Mouse (Mus musculus) large intestine, adult 2 months (tissue): ENCODE measurements around the gene Gmeb2. TPM values are rescaled to one million over a fixed set of nuclear protein-coding genes. Genes with fewer than 3 reads are reported as not detected.

Experiments used
- DNase-seq: peaks from one replicate; pipeline ENCODE4 v3.0.0-alpha.2; 2012; ENCODE audit warnings: low read depth, low spot score
- WGBS: fragments of 180-500 bp; shearing (Covaris S2); methylation state at CpG from one replicate; pipeline ENCODE4 v1.1.7; 2018; 5-methylcytosine and 5-hydroxymethylcytosine counted together
- polyA plus RNA-seq: library from polyadenylated mRNA; depleted of rRNA; stranded (reverse); fragments of >200 nt; gene quantifications from 2 replicates; pipeline ENCODE4 v1.2.3, GENCODE M21; 2012; rRNA removed

Gene Gmeb2
- polyA plus RNA-seq, result 17.5 and 24.8 TPM in 2 replicates

DNA sequence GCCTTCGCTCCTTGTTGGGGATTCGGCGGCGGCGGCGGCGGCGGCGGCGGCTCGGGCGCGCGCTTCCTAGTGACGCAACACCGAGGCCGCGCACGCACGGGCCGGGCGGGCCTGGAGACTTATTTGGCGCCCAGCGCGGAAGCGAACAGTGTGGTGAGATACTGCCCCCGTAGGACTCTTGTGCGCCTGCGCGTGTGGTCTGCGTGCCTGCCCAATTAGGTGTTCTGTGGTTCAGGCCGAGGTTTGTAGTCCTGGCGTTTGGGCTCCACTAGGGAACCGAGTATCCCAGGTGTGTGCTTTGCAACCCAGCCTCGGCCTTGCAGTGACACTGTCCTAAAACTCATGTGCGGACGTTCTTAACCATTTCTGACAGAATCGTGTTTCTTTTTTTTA is at the start of gene Gmeb2:
TSS of gene Gmeb2 (minus strand) at position 78 of the 393 bp plus-strand sequence.
- DNase-seq, result peak; percentile 92

DNA sequence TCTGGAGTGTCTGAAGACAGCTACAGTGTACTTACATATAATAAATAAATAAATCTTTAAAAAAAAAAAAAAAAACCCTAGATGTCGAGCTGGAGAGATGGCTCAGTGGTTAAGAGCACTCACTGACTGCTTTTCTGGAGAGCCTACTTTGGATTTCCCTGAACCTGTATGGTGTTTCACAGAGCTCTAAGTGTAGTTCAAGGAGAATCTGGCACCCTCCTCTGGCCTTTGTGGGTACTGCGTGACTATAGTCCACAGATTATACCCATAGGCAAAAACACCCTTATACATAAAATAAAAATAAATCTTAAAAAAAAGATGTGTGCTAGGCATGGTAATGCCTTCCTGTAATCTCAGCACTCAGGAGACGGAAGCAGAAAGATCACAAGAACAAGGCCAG is 46.2 kb upstream of the Gmeb2 start:
- 56% methylated on average over 3 of the region's 3 CpGs for WGBS
- DNase-seq, result peak; percentile 32

More for the DNA sequence above, at the start of gene Gmeb2:
- 9% methylated on average over 38 of the region's 38 CpGs for WGBS

DNA sequence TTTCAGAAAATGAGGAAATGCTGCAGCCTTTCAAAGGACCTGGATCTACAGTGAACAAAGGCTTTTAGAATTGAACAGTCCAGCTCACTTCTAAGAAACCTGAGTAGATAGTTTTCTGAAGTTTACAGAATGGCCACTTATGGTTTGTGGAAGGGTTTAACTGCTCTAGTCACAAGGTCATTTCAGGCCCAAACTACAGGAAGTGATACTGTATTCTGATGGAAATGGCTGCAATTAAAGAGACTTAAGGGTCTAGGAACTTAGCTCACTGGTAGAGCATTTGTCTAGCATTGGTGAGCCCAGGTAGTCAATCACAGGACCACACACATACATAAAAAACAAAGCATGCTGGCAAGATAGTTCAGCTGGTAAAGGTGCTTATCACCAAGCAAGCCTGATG is 44.7 kb upstream of the Gmeb2 start:
- no peak for DNase-seq

DNA sequence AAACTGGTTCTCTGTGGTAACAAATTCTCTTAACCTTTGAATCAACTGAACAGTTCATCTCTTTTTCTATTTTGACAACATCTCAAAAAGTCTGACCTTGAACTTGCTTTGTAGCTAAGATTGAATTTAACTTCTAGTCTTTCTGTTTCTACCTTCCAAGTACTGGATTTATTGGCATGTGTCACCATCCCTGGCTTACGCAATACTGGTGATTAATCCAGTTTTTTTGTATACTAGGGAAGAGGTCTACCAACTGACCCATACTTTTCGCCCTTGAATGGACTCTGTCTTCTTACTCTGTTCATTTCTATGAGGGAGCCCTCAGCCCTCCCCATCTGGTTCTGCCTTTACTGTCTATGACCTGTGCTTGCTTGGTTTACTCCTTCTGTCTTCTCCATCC is 38.3 kb upstream of the Gmeb2 start:
- DNase-seq, result no peak
- WGBS, result 95% methylated on average over 2 of the region's 2 CpGs

DNA sequence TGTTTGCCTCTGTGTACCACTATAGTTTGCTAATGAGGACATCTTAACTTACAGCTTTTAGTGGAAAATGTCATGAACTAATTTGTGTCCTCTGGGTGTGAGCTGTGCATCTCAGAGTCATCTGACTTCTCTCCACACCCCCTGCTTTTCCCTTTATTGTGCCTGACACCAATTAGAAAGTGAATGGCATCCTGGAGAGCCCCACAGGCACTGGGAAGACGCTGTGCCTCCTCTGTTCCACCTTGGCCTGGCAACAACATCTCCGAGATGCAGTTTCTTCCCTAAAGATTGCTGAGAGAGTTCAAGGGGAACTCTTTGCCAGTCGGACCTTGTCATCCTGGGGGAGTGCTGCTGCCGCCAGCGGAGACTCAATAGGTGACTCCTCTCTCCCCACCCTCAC is 34.3 kb upstream of the Gmeb2 start:
- no peak for DNase-seq
- WGBS, result 86% methylated on average over 5 of the region's 5 CpGs

DNA sequence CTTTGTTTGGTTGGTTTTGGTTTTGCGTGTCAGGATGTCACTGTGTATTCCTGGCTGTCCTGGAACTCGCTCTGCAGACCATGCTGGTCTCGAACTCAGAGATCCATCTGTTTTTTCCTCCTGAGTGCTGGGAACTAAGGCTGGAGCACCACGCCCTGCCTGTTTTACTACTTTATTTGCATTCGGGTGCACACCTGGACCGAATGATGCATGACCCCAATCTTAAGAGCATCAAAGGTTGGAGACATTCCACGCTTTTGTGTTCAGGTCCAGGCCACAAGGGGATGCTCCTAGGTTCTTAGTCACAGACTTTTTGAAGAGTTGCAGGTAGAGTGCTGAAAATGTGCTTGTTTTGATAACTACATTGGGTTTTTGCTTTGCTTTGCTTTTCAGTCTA is 32.3 kb upstream of the Gmeb2 start:
- DNase-seq, result no peak
- WGBS, result 7% methylated on average over 7 of the region's 7 CpGs

DNA sequence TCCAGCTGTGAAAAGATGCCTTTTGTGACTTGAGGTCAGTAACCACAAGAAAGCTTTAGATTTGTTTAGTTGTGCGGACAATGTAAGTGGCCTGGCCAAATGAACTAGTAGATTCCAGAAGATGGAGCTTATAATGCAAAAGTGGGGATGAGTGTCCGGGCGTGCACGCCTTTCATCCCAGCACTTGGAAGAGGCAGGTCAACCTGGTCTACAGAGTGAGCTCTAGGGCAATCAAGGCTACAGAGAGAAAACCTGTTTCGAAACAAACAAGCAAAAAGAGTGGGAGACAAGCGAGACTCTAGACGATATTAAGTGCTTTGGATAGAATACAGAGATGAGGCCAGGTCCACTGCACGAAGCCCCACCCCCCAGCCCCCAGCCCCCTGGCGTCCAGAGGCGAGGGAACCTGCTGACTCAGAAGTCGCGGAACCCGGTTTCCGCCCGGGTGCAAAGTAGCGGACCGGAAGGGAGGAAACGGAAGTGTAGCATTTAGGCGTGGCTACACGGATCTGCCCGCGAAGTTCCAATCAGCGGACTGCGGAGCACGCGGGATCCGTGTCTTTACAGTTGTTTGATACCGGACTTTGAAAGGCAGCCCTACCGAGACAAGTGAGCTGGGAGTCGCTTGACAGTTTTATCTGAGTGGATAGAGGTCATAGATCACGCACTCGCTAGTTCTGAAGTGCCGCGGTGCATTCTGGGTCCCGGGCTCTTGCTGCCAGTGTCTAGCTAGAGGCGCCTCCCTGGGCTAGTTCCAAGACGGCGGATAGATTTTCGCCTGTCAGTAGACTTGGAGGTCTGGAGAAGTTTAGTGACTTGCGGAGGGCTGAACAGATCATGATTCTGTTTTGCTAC is 31.6 kb upstream of the Gmeb2 start, which contains the start of gene Rtel1:
TSS of gene Rtel1 (plus strand) at position 492 of the 855 bp plus-strand sequence.
- peak; percentile 53 for DNase-seq
- WGBS, result 3% methylated on average over 40 of the region's 40 CpGs

DNA sequence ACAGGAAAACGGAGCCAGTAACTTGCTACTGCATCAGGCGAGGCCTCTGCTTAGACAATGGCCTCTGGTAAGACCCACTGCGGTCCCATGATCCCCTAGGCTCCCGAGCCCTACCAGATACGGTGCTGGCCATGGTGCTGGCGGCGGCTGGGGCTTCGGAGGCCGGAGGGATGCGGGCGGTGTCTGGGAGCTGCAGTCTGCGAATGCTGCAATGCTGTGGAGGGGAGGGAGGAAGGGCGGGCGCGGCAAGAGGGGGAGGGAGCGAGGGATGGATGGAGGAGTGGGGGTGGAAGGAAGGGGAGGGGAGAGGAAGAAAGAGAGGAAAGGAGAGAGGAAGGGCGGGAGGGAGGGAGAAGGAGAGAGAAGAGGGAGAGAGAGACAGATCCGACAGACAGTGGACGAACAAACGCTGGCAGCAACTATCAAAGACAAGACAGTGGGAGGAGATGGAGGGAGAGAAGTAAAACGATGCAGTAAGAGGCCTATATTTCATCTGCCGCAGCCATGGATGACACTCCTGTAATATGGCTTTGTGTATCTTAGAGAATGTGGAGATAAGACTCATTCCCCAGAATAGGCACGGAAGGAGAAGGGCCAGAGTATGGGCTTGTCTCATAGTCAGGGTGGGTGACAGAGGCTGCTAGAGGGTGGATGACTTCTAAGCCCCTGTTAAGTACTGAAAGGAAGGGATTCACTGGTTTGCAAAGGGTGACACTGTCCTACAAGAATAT is 26.4 kb upstream of the Gmeb2 start, which contains the start of gene Stmn3:
TSS of gene Stmn3 (minus strand) at position 421 of the 731 bp plus-strand sequence.
- 9% methylated on average over 23 of the region's 23 CpGs for WGBS
- no peak for DNase-seq

DNA sequence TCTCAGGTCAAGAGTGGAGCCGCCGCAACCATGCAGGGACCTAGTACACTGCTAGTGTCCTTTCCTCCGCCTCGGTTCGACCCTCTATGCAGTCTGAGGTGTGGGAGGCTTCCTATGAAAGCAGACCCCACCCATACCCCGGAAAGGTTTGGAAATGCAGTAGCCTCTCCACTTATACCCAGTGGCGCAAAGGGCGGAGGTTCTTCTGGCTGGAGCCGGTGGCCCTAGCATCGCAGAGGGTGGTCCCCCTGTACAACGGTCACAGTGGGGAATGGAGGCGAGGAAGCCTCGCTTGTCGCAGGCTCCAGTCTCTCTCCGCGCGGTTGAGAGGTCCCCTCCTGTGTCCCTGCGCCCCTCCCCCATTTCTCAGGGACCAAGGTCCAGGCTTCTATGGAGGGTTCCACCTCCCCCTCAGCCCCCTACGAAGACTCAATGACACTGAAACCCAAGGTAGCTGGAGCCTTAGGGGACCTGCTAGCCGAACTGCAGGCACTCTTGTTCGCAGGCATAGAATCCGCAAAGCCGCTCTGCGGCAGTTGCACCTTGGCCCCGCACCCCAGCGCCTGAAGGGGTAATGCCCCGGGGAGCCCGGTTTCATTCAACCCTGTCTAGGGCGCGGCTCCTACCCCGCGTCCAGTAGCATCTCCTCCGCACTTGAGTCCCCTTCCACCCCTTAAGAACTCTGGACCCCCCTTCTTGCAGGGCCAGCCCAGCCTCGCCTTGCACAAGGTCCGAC is 25.7 kb upstream of the Gmeb2 start:
- DNase-seq, result no peak
- 7% methylated on average over 35 of the region's 35 CpGs for WGBS

DNA sequence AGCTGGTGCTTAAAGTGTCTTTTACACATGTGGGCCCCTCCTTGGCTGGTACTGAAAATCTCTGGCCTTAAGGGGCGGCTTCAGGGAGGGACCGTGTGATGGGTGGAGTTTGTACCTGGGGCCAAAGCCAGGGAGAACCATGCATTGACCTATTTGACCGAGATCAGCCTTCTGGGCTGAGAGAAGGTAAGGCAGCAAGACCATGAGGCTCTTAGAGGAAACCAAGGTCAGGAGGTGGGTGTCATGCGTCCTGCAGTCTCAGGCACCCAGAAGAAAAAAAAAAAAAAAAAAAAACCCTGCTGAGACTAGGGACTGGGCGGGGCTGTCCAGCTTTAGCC is 25.1 kb upstream of the Gmeb2 start:
- WGBS, result 21% methylated on average over 5 of the region's 5 CpGs
- DNase-seq, result no peak

DNA sequence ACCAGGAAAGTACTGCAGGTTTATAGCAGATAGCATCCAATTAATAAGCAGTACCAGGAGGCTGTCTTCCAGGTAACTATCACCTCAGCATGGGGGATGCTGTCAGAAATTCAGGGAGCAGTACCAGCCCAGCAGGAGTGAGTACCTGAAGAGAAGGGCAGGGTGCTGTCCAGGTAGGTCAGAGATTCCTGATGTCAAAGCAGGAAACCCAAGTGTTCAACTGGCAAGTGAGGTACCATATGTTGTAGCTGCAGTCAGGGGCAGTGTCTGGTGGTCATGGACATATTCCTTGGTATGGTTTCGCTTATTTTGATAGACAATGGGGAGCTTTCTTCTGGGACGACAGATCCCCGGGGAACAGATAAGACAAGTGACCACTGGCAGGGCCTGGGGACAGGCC is 24.6 kb upstream of the Gmeb2 start:
- WGBS, result 80% methylated on average over 3 of the region's 3 CpGs
- DNase-seq, result no peak

DNA sequence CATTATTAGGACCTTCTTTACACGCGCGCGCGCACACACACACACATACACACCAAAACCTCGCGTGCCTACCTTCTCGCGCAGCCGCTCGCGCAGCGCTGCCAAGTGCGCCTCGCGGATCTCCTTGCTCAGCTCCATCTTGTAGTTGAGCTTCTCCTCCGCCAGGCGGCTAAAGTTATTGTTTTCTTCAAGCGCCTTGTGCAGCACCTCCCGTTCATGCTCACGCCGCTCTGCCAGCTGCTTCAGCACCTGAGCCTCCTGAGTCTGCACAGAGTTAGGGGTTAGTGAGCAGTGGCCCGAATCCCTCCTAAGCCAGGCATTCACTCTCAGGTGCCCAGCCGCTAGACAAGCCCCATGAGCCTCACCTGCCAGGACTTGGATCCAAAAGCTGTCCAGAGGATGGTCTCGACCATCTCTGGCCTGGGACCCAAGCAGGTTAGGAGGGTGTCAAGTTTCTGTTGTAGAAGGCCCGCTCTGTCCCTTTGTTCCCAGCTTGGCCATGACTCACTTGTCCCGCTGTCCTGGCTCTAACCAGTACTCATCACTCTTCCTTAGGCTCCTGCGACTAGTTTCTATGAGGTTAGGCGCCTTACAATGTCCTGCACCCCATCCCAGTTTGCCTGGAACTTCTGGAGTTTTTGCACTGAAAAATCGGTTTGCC is 19.4 kb upstream of the Gmeb2 start:
- no peak for DNase-seq
- 14% methylated on average over 30 of the region's 30 CpGs for WGBS

DNA sequence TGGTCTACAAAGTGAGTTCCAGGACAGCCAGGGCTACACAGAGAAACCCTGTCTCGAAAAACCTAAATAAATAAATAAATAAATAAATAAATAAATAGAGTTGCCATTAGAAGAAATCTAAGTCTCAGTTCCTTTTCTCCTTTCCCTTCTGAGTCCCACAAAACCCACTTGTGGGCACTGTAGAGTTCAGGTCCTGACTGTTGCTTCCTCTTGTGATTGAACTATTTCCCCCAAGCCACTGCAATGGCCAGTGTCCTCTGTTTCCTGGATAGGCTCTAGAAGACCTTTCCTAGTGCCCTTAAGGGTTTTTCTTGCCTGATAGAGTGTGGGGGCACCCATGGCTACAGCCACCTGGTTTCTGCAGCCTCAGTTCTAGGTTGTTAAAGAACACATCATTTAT is 17.1 kb upstream of the Gmeb2 start:
- no peak for DNase-seq
- 86% methylated on average over 1 of the region's 1 CpGs for WGBS

DNA sequence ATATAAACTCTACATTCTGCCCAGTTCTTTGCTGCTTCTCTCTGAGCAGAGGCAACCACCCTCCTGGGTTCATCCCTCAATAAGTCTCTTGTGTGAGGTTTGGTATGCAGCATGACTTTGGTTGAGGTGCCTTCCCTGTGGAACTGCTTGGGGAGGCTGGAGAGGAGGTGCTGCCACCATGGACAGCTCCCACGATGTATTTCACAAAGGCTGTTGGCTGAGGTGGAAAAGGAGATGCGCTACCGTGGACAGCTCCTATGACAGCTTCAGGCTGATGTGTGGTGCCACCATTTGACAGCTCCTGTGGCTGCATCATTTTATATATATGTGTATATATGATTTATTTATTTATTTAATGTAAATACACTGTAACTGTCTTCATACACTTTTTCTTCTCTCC is 14.2 kb upstream of the Gmeb2 start:
- 46% methylated on average over 3 of the region's 3 CpGs for WGBS
- DNase-seq, result no peak

DNA sequence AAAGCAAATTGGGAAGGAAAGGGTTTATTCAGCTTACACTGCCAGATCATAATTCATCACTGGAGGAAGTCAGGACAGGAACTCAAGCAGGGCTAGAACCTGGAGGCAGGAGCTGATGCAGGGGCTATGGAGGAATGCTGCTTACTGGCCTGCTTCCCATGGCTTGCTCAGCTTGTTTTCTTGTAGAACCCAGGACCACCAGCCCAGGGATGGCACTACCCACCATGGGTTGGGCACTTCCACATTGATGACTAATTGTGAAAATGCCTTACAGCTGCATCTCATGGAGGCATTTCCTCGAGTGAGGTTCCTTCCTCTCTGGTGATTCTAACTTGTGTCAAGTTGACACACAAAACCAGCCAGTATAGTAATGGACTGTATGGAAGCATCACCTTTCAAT is 3.1 kb upstream of the Gmeb2 start:
- 40% methylated on average over 1 of the region's 1 CpGs for WGBS
- no peak for DNase-seq

DNA sequence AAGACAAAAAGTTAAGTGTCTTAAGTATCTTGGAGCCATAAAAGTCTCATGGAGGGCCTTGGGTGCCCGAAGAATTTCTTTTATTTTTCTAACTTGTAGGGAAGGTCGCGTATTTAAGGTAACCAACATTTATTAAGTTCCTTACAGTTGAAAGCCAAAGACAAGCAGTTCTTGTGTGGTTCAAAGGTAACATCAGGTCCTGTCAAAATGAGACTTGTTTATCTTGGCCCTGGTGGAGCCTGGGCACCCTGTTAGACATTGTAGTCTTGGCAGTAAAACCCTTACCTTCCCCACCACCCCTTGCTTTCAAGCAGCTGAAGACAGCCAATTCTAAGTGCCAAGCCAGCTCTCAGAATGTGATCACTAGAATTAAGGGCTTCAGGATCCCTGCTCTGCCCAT is 856 bp upstream of the Gmeb2 start:
- 19% methylated on average over 3 of the region's 3 CpGs for WGBS
- DNase-seq, result no peak

DNA sequence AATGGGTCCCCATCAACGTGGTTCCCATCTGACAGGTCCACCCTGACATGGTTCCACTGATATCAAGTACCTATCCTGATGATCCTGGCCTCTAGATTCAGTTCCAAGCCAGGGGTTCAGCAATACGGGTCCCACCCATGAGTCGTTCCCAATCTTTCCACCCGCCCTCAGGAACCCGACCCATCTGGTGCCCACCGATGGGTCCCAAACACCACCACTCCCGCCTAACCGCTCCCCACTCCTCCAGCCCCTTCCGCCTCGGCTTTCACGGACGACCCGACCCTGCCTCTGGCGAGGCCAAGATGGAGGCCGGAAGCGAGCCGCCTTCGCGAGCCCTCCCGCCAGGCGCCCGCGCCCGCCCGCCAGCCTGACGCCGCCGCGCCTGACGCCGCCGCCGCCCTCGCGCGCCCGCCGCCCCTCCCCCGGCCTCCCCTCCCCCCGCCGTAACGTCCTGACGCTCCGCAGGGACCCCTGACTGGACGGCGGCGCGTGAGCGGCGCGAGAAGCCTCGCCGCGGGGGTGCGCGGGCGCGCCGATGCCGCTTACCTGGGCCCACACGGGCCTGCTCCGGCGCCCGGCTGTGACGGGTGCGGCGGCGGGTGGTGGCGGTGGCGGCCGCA is 387 bp downstream of the Gmeb2 start:
- WGBS, result 4% methylated on average over 38 of the region's 71 CpGs
- DNase-seq, result peak; percentile 32

DNA sequence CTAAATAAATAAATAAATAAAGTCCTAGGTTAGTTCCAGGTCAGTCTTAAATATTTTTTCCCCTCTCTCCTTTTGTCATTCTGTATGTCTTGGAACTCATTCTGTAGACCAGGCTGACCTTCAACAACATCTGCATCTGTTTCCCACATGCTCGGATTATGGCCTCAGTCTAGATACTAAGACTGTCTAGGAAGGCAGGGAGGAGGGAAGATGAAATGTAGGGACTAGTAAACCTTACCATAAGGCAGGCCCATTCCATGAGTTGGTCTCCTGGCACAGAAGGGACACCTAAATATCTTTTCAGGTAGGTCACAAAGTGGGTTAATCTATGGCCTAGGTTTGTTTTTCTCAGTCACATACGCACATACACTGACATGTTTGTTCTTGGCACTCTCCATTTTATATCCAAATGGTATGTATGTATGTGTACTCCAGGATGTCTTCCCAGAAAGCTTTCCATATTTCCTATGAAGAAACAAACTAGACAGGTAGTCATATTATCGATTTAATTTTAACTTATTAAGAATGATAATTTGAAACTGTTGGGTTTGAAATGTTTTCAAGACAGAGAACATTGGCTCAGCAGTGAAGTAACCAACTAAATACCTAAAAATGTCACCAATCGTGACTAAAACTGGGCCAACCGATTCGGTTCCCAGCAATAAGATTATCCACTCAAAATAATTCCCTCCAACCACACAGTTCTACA is 1.1 kb downstream of the Gmeb2 start:
- no peak for DNase-seq
- WGBS, result 38% methylated on average over 6 of the region's 6 CpGs

DNA sequence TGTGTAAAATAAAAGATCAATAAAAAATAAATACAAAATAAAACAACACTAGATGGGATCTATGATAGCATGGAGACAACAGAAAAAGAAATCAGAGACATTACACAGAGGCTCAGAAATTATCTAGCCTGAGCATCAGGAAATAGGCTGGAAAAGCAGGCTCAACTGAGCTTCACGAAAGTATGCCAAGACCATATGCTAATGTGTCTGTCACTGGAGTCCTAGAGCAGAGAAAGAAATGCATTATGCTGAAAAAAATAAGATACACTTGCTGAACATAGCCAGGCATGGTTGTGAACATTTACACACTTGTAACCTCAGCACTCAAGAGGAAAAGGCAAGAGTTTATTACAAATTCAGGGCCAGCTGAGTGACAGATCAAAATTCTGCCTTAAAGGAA is 7.9 kb downstream of the Gmeb2 start:
- WGBS, result 80% methylated on average over 1 of the region's 1 CpGs
- DNase-seq, result no peak
